Mouse (Mus musculus) forebrain, postnatal 0 days (tissue): Measurements from ENCODE around the gene Mageh1. TPM values are rescaled to one million over a fixed set of nuclear protein-coding genes. Genes with fewer than 3 reads are reported as not detected.
"Not testable (repeated sequence)": the region's sequence is repeated elsewhere in the genome, so short reads cannot be mapped to it uniquely, and the experiment has no call there.

Experiments used
- ATAC-seq: fragments of 200-750 bp; cut with Nextera tagmentation; 2 replicates; pipeline ENCODE4 v1.8.0; 2017; ENCODE audit warnings: mild to moderate bottlenecking, moderate library complexity
- DNase-seq: peaks from one replicate; pipeline ENCODE4 v3.0.0-alpha.2; 2015
- H3K27ac ChIP-seq: fragments of 300-500 bp; sonication (generic); 2 replicates; pipeline ENCODE4 v1.5.1; 2014; ENCODE audit warnings: low read depth, mild to moderate bottlenecking, antibody characterized with exemption, low read length, moderate library complexity, mixed read lengths
- H3K27me3 ChIP-seq: fragments of 300-500 bp; sonication (generic); 2 replicates; pipeline ENCODE4 v1.6.1; 2014; ENCODE audit warnings: mild to moderate bottlenecking, low read length, mixed read lengths; ENCODE audit not compliant: insufficient read depth
- H3K36me3 ChIP-seq: fragments of 300-500 bp; sonication (generic); 2 replicates; pipeline ENCODE4 v1.6.1; 2014; ENCODE audit warnings: mild to moderate bottlenecking, moderate library complexity; ENCODE audit not compliant: insufficient read depth
- H3K4me1 ChIP-seq: fragments of 300-500 bp; sonication (generic); 2 replicates; pipeline ENCODE4 v1.6.1; 2014; ENCODE audit warnings: antibody characterized with exemption; ENCODE audit not compliant: insufficient read depth
- H3K4me2 ChIP-seq: fragments of 300-500 bp; sonication (generic); 2 replicates; pipeline ENCODE4 v1.6.1; 2014; ENCODE audit warnings: low read depth, mild to moderate bottlenecking, moderate library complexity
- H3K4me3 ChIP-seq: fragments of 300-500 bp; sonication (generic); 2 replicates; pipeline ENCODE4 v1.5.1; 2014; ENCODE audit warnings: low read depth, low read length, mixed read lengths
- H3K9ac ChIP-seq: fragments of 300-500 bp; sonication (generic); 2 replicates; pipeline ENCODE4 v1.6.1; 2014; ENCODE audit warnings: mild to moderate bottlenecking
- H3K9me3 ChIP-seq: fragments of 300-500 bp; sonication (generic); 2 replicates; pipeline ENCODE4 v1.6.1; 2016; ENCODE audit warnings: low read length
- CTCF ChIP-seq: sonication (generic); IDR thresholded peaks from 2 replicates; pipeline ENCODE4 v1.5.1; 2016; ENCODE audit warnings: antibody characterized with exemption, control low read depth, low read depth
- WGBS: fragments of 180-500 bp; shearing (Covaris S2); extraction: QIAGEN DNeasy Blood & Tissue Kit; methylation state at CpG from one replicate; pipeline ENCODE4 v1.1.7; 2014; 5-methylcytosine and 5-hydroxymethylcytosine counted together
- polyA plus RNA-seq: library from polyadenylated mRNA; unstranded; fragments of >200 nt; fragmentation: Nextera tagmentation; extraction: Ambion mirVana; gene quantifications from 2 replicates; pipeline ENCODE4 v1.2.1, GENCODE M21; 2015
- total RNA-seq: library from RNA; depleted of rRNA; stranded (reverse); fragments of >200 nt; gene quantifications from 2 replicates; pipeline ENCODE4 v1.2.3, GENCODE M21; 2014; rRNA removed

The Mageh1 gene
- total and polyA plus RNA-seq, 2 experiments from 2014 or later: 97.1 to 131 TPM

DNA sequence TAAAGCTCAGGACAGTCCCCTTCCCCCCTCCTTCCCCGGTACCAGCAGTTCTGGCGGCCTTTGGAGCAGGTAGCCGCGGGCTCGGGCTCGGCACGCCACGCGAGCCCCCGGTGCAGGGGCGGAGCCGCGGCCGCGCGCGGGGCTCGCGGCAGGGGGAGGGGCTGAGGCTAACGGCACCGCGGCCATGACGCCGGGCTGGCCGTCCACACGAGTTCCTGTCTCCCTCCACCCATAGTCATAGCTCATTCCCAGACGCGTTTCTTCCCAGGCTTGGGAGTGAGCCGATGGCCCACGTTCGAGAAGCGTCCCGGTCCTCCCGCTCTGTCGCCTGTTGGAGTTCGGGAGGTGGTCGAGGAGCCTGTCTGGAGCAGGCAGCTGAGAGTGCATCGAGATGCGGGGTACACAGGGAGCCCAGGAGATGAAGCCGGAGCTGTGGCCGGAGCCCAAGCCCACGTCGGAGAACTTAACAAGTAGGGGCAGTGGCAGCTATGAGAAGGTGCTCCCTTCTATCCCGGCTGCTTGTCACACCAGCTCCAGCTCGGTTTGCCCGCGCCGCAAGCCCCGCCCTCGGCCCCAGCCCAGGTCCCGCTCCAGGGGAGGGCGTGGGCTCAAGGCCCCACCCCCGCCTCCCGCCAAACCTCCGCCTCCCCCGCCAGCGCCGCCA lies 30.2 kb downstream of the Mageh1 start:
- DNase-seq (peak; percentile 63), ATAC-seq (peak; percentile 91)
- H3K4me2 ChIP-seq: peak overlapping the region; percentile 47
- H3K9ac ChIP-seq: peak overlapping the region; percentile 63
- no peak for TF ChIP-seq CTCF
- H3K36me3 ChIP-seq: no peaks in the 10 kb centered on the region
- peak overlapping the region; percentile 53 for H3K4me3 ChIP-seq
- 31% methylated on average over 58 of the region's 58 CpGs for WGBS
- no peaks in the 10 kb centered on the region for H3K27me3 ChIP-seq
- H3K9me3 ChIP-seq: no peaks in the 10 kb centered on the region
- H3K27ac ChIP-seq: peak overlapping the region; percentile 82
- no peaks in the 10 kb centered on the region for H3K4me1 ChIP-seq

DNA sequence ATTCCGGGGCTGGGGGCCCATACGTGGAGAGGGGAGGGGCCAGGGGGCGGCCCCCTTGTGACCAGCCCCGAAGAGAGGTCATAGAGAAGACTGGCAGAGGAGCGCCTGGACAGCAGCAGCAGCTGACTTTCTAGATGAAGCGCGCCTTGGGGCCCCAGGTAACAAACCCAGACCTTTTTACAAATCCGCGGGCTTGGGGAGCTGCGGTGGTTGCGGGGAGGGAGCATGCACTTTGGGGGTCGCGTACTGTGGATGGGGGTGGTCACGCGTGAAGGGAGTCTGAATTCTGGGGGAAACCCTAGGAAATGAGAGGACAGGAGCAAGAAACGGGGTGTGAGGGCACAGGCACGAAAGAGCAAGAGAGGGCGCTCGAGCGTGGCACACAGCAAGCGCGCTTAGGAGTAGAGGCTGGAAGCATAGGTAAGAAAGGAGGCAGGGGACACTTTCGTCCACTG lies 31.0 kb downstream of the Mageh1 start, which contains the start of gene Usp51:
Gene Usp51, plus strand, starts transcription at position 83 of the 455 bp plus-strand sequence.
- DNase-seq: peak; percentile 68

DNA sequence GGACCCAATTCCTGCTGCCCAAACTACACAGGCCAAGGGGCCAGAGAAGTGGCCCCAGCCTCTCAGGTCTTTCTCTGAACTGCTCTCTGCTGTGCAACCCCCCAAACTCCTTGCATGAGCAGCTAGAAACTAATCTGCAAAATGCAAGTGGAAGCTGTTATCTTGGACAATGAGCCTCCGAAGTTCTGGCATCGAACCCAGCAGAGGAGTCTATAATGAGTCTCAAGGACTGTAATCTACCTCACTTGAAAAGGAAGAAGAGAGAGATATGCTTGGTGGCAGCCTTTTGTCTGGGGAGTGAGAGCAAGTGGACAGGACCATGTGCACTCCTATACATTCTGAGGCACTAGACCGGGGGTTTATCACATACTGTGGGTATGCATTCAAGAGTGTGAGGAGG lies 41.3 kb downstream of the Mageh1 start:
- H3K27ac ChIP-seq, H3K4me2 ChIP-seq, ATAC-seq, H3K36me3 ChIP-seq, H3K9ac ChIP-seq, H3K27me3 ChIP-seq, H3K4me1 ChIP-seq, H3K9me3 ChIP-seq, DNase-seq, H3K4me3 ChIP-seq: not testable (repeated sequence)
- WGBS: no CpG with 5 or more reads among the region's 3 CpGs

More for the DNA sequence above, 31.0 kb downstream of the Mageh1 start, which contains the start of gene Usp51:
- Histone ChIP-seq H3K4me2 (peak within 1 kb of the TSS; percentile 47), H3K4me1 (no peaks in the 10 kb centered on the region), H3K4me3 (peak within 1 kb of the TSS; percentile 53), H3K27ac (peak within 1 kb of the TSS; percentile 82), H3K36me3 (no peaks in the 10 kb centered on the region), H3K27me3 (no peaks in the 10 kb centered on the region), H3K9me3 (no peaks in the 10 kb centered on the region), H3K9ac (peak within 1 kb of the TSS; percentile 63)
- TF ChIP-seq CTCF: peak; percentile 54
- peak; percentile 84 for ATAC-seq
- 21% methylated on average over 23 of the region's 23 CpGs for WGBS

DNA sequence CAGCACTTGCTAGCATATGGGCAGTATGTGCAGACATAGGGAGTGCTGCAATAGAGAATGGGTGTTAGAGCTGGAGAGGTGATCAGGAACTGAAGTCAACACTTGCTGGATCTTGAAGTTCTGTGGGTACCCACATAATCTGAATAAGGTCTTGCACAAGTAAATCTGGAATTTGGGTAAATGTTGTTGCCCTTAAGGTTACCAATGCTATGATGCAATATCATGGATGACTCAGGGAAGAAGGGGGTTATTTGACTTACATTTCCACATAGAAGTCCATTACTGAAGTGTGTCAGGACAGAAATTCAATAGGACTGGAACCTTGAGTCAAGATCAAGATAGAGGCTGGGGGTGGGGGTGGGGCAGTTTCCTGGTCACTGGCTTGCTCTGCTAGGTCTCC lies 47.5 kb downstream of the Mageh1 start:
- H3K36me3 ChIP-seq, H3K9ac ChIP-seq, DNase-seq, H3K4me2 ChIP-seq, H3K4me1 ChIP-seq, H3K4me3 ChIP-seq, H3K9me3 ChIP-seq, H3K27me3 ChIP-seq, ATAC-seq, H3K27ac ChIP-seq: not testable (repeated sequence)

Other genes starting within 250 kb of the Mageh1 start
- 2.9 and 6.4 TPM in 2 replicates for gene Usp51, start 31.1 kb downstream of the Mageh1 start, total RNA-seq
- 1.4 and 2.0 TPM in 2 replicates for gene Usp51, start 31.1 kb downstream of the Mageh1 start, polyA plus RNA-seq
- gene Foxr2, start 81.2 kb upstream of the Mageh1 start, total RNA-seq: 1.1 and 2.3 TPM in 2 replicates
- 0.68 and 1.1 TPM in 2 replicates for gene Foxr2, start 81.2 kb upstream of the Mageh1 start, polyA plus RNA-seq
- gene Rragb, start 102.4 kb upstream of the Mageh1 start, total RNA-seq: 67.0 and 69.9 TPM in 2 replicates
- 6.7 and 8.5 TPM in 2 replicates for gene Rragb, start 102.4 kb upstream of the Mageh1 start, polyA plus RNA-seq
- gene Klf8, start 199.9 kb upstream of the Mageh1 start, total RNA-seq: 20.2 and 24.3 TPM in 2 replicates
- 4.8 and 6.4 TPM in 2 replicates for gene Klf8, start 199.9 kb upstream of the Mageh1 start, polyA plus RNA-seq